8 mouse cellular contexts compared by ENCODE assay signal in the genomic region with DNA sequence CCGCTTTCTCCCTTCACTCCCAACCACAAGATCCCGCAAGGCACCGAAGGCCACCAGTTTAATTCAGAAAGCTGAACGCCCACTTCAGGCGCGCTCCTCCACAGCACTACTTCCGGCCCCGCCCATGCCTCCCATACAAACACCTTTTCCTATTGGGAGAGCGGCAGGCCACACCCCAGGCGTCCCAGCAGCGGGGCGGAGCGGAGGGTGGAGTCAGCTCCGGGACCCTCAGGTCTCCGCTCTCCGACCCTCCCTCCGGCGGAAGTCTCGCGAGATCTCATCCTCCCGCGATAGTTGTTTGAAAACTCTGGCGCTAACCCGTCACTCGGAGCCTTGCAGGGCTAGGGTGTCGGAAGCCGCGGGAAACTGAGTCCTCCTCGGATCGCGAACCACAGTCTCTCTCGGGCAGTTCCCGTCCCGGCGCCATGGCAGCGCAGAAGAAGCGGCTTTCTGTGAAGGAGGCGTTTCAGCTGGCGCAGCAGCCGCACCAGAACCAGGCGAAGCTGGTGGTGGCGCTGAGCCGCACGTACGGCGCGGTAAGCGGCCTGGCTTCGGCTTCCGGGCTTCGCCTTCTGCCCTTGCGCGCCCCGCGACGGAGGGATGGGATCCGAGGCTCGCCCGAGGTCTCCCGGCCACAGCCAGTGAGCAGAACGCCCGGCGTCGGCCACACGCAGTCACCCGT. TPM values are rescaled to one million over a fixed set of nuclear protein-coding genes. Genes with fewer than 3 reads are reported as not detected.
DNase-seq lines count a peak whose midpoint lies in the region; ATAC-seq lines count a peak whose summit lies in the region.

A gene (plus strand): TSS at position 322 of the 682 bp plus-strand sequence.

- under 1% methylated on average over 65 of the region's 66 CpGs for whole genome bisulfite sequencing in heart, embryonic 14.5 days
- under 1% methylated on average over 66 of the region's 66 CpGs for WGBS in liver, embryonic 13.5 days (ENCODE audit: insufficient replicate concordance)
- under 1% methylated on average over 66 of the region's 66 CpGs for WGBS in stomach, embryonic 16.5 days

- H3K4me2 ChIP-seq in heart, embryonic 14.5 days (ENCODE audit: low read length), result peak within 1 kb of the TSS; percentile 79
- peak within 1 kb of the TSS; percentile 89 for H3K4me2 ChIP-seq in liver, embryonic 13.5 days
- H3K4me2 ChIP-seq in stomach, embryonic 16.5 days (ENCODE audit: low read depth, low read length), result peak within 1 kb of the TSS; percentile 76

- H3K36me3 ChIP-seq in heart, embryonic 14.5 days (ENCODE audit: control insufficient read depth, insufficient read depth, low read length), result peaks cover 8% of the 10 kb centered on the region; the same call in 1 of the 2 replicates
- H3K36me3 ChIP-seq in liver, embryonic 13.5 days, result peaks cover 11% of the 10 kb centered on the region
- no peaks in the 10 kb centered on the region for H3K36me3 ChIP-seq in stomach, embryonic 16.5 days (ENCODE audit: control insufficient read depth, insufficient read depth, low read length)

- peaks cover 0 to 8% of the 10 kb centered on the region in 2 experiments; a peak in 2 of 4 replicates for H3K4me1 ChIP-seq in heart, embryonic 14.5 days (ENCODE audit: control insufficient read depth in 2 of 2, insufficient read depth in 2 of 2, low read length in 2 of 2)
- H3K4me1 ChIP-seq in liver, embryonic 13.5 days (replicated peaks), result peaks cover 21% of the 10 kb centered on the region
- H3K4me1 ChIP-seq in stomach, embryonic 16.5 days (ENCODE audit: control insufficient read depth, insufficient read depth, low read length), result peaks cover 12% of the 10 kb centered on the region

- peak; percentile 96 for ATAC-seq in CD4-positive, CD25-positive, alpha-beta regulatory T cell, adult 4 months
- peak; percentile 100 for ATAC-seq in heart, embryonic 14.5 days (ENCODE audit: insufficient number of reproducible peaks, insufficient read depth, low FRiP score, low read depth)
- ATAC-seq in liver, embryonic 13.5 days (ENCODE audit: low read depth), result peak; percentile 99
- ATAC-seq in stomach, embryonic 16.5 days (ENCODE audit: insufficient read depth, low FRiP score), result peak; percentile 100

- peak within 1 kb of the TSS; percentile 70 to 77 for H3K4me3 ChIP-seq in heart, embryonic 14.5 days (ENCODE audit: control insufficient read depth in 1 of 2, insufficient read depth in 1 of 2, low read depth in 1 of 2, low read length in 2 of 2)
- H3K4me3 ChIP-seq in liver, embryonic 13.5 days (replicated peaks), result peak within 1 kb of the TSS; percentile 73
- H3K4me3 ChIP-seq in stomach, embryonic 16.5 days (replicated peaks; ENCODE audit: low read length), result peak within 1 kb of the TSS; percentile 87

- no peaks in the 10 kb centered on the region for H3K27me3 ChIP-seq in heart, embryonic 14.5 days (ENCODE audit: control insufficient read depth, insufficient read depth, low read length)
- H3K27me3 ChIP-seq in liver, embryonic 13.5 days, result no peaks in the 10 kb centered on the region
- no peaks in the 10 kb centered on the region for H3K27me3 ChIP-seq in stomach, embryonic 16.5 days (ENCODE audit: control insufficient read depth, insufficient read depth, low read length)

- peak within 1 kb of the TSS; percentile 81 for H3K9ac ChIP-seq in heart, embryonic 14.5 days (ENCODE audit: low read length)
- peak within 1 kb of the TSS; percentile 88 for H3K9ac ChIP-seq in liver, embryonic 13.5 days
- peak within 1 kb of the TSS; percentile 91 for H3K9ac ChIP-seq in stomach, embryonic 16.5 days (ENCODE audit: low read length)

- DNase-seq in c-Kit-negative CD71-positive TER-119-positive erythroid progenitor cells, embryonic 14.5 days (ENCODE audit: low read depth, low spot score), result peak; percentile 99
- peak; percentile 96 for DNase-seq in fibroblast of lung, adult 2 months (ENCODE audit: low read depth)
- peak; percentile 99 for DNase-seq in kidney, postnatal 14 days
- peak; percentile 100 for DNase-seq in liver, embryonic 13.5 days
- peak; percentile 100 for DNase-seq in neural tube, embryonic 10.5 days (ENCODE audit: extremely low spot score, low spot score)

- H3K27ac ChIP-seq in heart, embryonic 14.5 days (replicated peaks in 1 of 2; ENCODE audit: control insufficient read depth in 1 of 2, insufficient read depth in 1 of 2, low read depth in 2 of 2, low read length in 2 of 2), result peak within 1 kb of the TSS; percentile 72 to 75
- peak within 1 kb of the TSS; percentile 90 for H3K27ac ChIP-seq in liver, embryonic 13.5 days
- H3K27ac ChIP-seq in stomach, embryonic 16.5 days (ENCODE audit: low read length), result peak within 1 kb of the TSS; percentile 87

- no peaks in the 10 kb centered on the region for H3K9me3 ChIP-seq in heart, embryonic 14.5 days (ENCODE audit: control insufficient read depth, low read length)
- H3K9me3 ChIP-seq in liver, embryonic 13.5 days (replicated peaks), result no peaks in the 10 kb centered on the region
- no peaks in the 10 kb centered on the region for H3K9me3 ChIP-seq in stomach, embryonic 16.5 days (replicated peaks; ENCODE audit: control insufficient read depth, low read length)

RNA-seq across cellular contexts. Expression of the gene that starts here (rescaled TPM):
- 1 to 10 TPM; 7.1 to 9.5 TPM for polyA plus RNA-seq in CD4-positive, CD25-positive, alpha-beta regulatory T cell, adult 4 months (2017; shearing (Covaris generic))
- 29.1 and 32.3 TPM in 2 replicates for polyA plus RNA-seq in heart, embryonic 14.5 days (2014; fragmentation: Nextera tagmentation; extraction: Ambion mirVana)
- 56.2 and 67.7 TPM in 2 replicates for polyA plus RNA-seq in liver, embryonic 13.5 days (2015; fragmentation: Nextera tagmentation; extraction: Ambion mirVana)
- polyA plus RNA-seq in stomach, embryonic 16.5 days (2015; fragmentation: Nextera tagmentation; extraction: Ambion mirVana), result 41.2 and 44.2 TPM in 2 replicates

Comparison
In these comparisons a context has a peak if more than half of its experiments do, and no peak if none do; other contexts are left out.
1. Peak in every context shown above with its lines: DNase-seq, ATAC-seq, H3K4me3 ChIP-seq and H3K27ac ChIP-seq.